Mouse (Mus musculus) frontal cortex, postnatal 25 days (tissue): ENCODE results near the gene Gramd1b.

Source experiments
- DNase-seq, 2 experiments: peaks; one replicate each; pipeline ENCODE4 v3.0.0; 2022; ENCODE audit warnings: low spot score in 2 of 2

Gene Gramd1b

DNA sequence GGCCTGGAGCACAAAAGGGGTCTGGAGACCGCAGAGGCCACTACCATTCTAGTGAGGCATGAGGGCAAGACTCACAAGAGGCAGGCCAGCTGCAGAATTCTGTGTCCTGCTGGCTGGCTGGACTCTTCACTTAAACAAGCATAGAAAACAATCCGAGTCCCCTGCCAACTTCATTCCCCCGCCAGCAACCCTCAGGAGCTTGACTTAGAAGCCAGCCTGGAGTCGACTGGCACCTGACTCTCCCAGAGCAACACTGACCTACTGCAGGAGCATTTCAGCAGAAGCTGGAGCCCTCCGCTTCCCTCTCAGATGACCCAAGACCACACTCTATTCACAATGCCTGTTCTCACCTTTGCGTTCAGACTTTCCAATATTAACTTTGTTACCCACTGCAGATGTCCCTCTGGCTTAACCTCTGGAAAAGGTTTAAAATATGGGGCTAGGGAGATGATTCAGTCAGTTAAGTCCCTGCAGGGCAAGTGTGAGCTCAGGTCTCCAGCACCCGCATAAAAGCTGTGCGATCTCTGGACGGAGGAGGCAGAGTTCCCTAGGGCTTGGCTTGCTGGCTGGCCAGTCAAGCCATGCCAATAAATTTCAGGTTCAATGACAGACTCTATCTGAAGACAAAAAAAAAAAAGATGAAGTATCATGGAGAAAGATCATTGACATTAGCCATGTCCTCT, 104.8 kb downstream of the Gramd1b start:
- no peak for DNase-seq

DNA sequence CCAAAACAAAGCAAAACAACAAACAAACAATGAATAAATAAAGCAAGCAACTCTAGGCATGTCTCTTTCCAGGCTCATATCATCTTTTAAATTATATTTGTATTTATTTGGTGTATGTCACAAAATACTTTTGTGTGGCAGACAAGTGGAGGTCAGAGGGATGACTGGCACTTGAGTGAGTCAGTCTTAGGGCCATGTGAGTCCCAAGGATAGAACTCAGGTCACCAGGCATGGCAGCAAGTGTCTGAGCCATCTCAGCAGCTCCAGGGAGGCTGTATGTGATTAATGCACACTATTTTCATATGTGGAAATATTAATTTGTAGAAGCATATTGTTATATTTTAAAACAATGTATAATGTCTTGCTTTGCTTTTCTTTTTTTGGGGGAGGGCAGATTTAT, 106.3 kb downstream of the Gramd1b start:
- DNase-seq = no peak

DNA sequence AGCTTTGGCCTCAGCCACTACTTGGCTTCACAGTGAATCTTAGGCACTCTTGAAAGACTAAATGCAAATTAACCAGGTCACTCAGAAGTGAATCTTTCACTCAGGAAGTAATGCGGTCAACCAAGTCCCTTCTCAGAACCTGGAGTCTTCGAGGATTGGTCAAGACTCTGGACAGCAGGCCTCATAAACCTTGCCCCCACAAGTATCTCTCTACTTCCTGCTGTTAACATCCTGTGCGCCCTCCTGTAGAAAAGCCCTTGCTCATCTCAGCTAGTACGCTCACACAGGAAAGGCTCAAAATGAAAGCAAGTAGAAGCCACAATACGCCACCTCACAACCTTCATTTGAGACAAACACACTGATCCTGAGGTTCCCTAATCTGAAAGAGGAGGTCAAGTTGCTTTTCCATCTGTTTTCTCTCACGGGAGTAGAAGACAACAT, 107.7 kb downstream of the Gramd1b start:
- no peak for DNase-seq

DNA sequence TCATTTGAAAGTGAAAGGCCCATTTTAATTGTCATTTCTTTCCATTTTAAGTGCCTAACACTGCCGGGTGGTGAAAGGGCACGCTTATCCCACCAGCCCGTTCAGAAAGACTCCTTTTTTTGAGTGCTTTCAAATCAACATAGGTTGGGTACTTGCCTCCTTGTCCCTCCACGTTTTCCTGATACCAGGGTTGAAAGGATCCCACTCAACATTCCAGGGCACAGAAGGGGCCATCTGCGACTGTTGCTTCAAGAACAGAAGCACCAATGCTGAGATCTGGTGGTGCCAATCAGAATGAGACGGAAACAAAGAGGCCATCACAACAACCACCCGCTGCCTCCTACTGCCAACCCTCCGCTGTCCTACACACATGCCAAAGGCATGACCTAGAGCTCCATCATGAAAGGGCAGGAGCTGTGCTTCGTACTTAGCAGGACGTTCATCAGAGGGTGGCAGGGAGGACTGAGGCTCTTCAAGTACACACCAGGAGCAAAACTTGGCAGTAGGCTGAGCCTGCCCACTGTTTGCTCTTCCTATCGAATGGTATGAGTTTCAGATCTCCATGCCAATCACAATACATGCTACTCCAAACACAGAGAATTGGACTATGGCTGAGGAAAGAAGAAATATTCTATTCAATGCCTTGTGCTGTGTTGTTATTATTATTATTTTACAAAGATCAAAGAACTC, 108.7 kb downstream of the Gramd1b start:
- DNase-seq = no peak

DNA sequence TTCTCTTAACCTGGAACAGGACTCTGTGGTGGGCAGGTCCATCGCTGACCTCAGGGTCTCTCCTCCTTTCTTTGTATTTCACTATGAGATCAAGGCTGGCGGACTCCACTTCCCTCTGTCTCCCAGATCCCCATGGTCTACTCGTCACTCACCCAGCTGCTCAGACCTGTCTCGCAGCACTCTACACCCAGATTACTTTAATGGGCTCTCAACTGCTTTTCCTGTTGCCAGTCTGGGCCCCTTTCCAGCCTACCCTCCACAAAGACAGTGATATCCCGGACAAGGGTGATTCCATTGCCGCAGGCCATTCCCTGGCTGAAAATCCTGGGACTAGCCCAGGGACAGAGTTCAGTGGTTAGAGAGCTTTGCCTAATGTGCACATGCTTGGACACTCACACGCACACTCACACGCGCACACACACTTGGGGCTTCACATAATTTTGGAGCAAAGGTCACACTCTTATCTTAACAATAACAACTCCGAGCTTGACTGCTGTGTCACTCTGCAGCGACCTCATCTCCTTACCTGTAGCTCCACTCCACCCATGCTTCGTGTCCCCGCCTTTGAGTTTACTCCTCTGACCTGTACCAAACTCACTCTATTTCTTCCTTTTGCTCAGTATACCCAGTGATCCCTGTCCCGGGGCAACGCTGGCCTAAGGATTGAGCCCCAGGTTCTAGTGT, 110.4 kb downstream of the Gramd1b start:
- no peak for DNase-seq

DNA sequence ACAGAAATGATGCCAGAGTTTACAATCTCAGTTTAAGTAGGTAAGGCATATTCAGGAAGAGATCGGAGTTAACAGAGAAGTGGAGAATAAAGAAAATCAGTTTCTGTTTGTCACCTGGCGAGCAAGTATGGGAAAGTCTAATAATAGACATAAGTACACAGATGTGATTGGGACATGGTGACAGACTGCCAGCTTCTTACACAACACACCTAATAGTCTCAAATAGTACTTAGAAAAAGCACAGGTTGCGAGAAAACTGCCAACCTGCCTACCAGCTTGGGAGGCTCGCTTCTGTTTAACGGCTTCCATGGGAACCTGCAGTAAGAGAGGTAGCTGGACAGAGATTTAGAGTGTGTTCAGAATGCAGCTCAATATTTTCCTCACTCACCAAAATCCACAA, 112.4 kb downstream of the Gramd1b start:
- DNase-seq = no peak

DNA sequence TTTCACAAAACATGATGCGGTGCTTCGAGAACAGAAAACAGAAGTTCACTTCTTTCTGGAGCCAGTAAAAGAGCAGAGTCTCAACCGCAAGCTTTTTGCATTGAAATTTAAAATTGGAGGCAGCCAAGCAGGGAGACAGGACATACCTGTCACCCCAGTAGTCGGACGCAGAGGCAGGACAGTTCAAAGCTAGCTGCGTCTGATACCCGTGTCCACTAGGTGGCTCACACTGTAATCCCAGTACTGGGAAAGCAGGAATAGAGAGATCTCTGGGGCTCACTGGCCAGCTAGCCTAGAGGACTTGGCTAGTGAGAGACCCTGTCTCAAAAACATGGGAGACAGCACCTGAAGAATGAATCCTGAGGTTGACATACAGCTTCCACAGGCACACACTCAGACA, 115.0 kb downstream of the Gramd1b start:
- no peak for DNase-seq

DNA sequence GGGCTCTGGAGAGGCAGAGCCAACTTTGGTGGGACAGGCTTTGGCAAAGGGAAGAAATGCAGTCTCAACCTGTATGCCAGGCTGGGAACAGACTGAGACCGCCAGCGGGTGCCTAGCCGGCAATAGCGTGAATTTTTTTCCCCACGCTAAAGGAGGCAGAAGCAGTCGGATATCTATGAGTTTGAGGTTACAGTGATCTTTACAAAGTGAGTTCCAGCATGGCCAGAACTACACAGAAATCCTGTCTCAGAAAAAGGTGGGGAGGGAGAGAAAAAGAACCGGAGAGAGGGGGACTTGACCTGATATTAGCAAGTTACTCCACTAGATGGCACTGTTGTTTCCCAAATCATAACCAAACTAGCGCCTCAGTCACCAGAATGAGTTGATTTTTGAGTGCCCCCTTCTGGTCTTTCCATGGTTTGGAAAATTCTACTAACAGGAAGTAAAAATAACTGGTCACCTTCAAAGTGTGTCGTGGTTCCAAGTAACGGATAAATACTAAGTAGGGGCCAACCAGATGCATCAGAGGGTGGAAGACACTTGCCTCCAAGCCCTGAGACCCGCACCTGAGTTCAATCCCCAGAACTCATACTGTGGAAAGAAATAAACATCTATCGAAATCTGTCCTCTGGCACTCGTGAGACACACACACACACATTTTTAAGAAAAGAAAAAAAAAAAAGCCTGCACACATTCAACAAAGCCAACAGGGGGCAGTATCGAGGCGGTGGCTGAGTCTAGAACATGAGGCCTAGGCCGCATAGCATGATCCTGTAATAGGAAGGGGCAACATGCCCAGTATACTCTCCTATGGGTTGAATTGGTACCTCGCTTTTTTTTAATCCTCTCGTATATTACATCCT, 116.0 kb downstream of the Gramd1b start:
- DNase-seq = peak in 1 of 2 experiments; percentile 50

DNA sequence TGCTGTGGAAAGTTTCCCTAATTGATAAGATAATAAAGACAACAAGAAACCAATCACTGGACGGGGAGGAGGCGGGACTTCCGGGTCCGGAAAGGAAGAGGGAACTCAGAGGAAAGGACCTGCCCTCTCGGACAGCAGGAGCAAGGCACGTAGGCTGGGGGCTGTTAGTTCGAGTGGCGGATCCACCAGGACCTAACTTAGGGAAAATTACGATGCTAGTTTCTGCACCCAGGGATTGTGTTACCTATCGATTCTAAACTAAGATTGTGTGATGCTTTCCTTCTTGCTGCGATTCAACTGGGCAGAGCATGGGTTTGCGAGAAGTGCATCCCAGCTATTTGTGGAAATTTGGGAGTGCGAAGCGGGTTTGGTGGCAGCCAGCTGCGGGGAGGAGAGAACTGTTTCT, 116.7 kb downstream of the Gramd1b start:
- peak; percentile 50 to 55 for DNase-seq

DNA sequence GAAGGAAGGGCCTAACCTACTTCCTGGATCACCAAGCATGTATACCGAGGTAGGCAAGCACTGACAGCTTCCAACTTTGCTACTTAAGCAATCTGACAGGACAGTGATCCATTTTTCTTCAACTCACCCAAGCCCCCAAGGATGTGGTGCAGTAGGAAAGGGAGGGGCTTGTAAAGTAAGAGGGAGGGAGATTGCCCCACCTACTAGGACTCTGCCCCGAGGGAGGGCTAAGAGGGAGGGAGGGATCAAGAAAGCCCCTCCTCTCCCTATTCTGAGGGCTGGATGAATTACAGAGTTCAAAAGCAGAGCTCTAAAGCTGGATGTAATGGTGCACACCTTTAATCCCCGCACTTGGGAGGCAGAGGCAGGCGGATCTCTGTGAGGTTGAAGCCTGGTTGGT, 117.6 kb downstream of the Gramd1b start:
- DNase-seq = no peak

DNA sequence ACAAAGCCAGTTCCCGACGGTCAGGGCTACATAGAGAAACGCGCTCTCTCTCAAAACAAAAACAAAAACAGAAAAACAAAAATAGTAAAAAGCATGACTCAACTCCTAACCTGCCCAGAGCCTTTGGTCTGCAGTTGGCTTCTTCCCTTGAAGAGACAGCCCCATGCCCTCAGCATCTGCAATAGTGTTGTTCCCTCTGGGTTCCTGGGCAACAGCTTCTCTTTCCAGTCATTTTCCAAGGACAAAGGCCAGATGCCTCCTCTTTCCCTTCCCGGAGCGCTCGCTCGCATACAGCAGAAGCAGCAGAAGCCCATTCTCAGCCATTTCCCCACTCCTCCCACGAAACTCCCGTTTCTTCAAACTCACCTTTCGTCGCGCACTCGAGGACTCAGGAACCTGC, 118.3 kb downstream of the Gramd1b start:
- DNase-seq = no peak

DNA sequence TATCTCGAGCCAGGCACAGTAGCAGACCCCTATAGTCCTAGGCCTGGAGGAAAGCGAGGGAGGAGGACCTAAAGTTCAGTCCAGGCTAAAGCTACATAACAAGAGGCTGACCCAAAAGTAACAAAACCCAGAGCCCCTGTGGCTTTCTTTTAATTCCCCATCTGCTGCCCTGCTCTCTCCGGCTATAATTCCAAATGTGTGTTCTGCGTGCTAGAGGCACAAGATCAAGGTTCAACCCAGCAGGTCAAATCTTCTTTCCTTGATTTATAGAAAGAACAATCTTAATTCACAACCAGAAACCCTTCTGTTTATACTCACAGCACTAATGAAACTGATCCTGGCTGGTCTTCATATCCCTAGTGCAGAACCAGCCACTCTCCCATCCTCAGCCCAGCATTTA, 118.9 kb downstream of the Gramd1b start:
- no peak for DNase-seq

DNA sequence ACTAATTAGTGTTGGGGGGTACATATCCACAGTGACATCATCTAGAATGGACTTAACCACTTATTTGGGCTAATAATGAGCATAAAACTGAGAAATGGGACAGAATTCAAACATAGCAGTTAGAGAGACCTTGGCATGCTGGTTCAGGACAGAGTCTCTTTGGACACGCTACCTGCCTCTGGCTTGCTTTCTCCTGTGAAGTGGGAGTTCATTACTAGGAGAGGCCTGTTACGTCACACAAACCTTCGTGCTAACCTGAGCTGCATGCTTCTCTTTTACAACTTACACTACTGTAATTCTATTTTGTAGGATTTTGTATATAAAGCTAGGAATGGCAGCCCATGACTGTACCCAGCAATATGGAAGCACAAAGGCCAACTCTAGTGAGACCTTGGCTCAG, 120.3 kb downstream of the Gramd1b start:
- DNase-seq = no peak

DNA sequence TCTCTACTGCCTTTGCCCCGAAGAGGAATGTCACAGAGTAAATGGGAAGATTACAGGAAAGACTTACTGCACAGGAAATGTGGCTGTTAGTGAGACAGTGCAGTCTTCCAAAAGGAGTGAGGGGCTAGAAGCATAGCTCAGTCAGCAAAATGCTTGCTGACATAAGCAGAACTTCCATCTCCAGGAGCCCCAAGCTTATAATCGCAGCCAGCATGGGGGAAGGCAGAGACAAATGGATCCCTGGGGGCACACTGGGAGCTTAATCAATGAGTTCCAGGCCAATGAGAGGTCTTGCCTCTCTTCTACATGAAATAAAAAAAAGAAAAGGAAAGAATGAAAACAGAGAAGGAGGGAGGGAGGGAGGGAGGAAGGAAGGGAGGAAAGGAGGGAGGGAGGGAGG, 122.1 kb downstream of the Gramd1b start:
- DNase-seq = no peak

DNA sequence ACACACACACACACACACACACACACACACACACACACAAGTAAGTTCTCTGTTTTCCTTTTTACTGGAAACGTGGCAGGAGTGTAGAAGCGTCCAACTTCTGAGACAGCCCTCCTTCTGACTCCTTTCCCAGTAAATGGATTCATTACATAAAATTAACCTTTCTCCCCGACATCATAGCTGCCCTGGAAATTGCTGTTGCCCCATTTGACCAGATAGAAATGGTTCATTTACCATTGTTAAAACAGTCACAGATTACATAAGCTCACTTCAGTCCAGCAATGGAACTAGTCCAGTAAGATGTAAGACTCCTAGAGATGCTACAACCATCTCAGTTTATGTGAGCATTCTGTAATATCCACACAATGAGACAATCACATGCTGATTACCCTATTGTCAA, 122.8 kb downstream of the Gramd1b start:
- DNase-seq = no peak

DNA sequence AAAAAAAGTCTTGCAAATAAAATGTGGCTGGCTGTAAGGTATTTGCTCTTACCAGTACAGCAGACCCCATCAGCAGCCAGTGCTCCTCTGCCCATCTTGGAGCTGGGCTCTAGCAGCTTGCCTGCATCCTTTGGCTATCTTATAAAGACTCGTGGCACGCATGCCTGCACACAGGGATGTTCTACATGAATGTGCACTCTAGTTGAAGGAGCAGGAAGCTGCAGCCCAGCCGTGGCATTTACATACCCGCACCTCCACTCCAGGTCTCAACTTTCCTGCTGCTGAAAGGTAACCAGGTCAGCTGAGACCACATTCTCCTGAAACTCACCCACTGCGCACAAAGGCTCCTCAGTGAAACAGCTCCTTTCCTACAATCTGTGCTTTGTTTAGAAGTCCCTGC, 123.3 kb downstream of the Gramd1b start:
- no peak for DNase-seq

DNA sequence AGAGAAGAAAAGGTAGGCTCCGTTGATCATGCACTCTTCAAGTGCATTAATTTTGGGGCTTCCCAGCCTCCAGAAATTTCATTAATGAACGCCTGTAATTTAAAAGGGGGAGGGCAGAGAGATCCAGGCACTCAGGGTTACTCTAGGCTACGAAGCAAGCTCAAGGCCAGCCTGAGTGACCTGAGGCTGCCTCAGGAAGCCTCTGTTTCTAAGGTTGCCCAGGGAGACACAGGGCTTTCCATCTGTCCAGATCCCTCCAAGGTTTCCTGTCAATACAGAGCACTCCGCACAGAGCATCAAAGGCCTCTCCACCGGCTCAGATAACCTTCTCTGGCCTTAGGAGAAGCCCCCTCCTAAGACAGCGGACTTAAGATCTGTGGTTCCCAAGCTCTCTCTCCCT, 125.4 kb downstream of the Gramd1b start:
- DNase-seq = no peak

DNA sequence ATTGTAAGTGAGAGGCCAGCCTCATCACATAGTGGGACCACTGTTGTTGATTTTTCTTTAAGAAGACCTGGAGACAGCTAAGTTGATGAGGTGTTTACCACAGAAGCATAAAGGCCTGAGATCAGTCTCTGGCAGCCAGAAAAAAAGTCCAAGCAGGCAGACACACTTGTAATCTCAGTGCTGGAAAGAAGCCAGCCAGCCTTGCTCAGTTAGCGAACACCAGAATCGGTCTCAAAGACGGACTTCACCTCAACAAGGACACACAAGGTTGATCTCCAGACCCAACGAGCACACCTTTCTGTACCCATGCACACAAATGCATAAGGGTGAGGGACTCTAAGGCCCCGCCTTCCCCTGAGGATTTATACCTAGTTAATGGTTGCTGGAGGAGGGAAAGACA, 125.9 kb downstream of the Gramd1b start:
- no peak for DNase-seq

DNA sequence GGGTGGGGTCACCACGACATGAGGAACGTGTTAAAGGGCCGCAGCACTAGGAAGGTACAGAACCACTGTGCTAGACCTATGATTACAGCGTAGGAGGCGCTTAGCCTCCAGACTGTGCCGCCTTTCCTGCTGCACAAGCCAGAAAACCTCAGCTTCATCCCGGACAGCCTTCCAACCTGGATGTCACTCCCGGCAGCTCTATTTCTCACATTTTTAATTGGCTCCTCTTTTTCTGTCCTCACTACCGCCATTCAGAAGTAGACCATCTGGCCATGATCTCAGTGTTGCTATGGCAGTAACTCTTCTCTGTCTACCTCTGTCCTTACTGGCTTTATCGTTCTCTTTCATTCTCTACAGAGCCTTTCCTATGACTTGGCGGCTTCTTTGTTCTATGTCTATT, 126.5 kb downstream of the Gramd1b start:
- DNase-seq = no peak

DNA sequence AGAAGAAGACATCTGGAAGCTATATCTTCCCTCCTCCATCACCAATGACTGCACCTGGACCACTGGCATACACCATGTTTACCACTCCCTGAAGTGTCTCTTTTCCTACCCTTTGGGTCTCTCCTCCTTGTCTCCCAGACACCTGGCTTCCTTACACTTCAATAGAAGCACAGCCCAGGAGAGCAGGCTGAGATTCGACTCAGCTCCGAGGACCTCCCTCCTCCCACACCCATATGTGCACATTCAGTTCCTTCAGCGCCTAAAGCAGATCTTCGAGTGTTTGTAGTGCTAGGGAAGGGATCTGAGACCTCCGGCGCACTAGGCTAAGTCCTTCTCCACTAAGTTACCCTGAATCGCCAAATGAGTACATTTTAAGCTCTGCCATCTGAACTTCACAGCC, 127.4 kb downstream of the Gramd1b start:
- DNase-seq = no peak

DNA sequence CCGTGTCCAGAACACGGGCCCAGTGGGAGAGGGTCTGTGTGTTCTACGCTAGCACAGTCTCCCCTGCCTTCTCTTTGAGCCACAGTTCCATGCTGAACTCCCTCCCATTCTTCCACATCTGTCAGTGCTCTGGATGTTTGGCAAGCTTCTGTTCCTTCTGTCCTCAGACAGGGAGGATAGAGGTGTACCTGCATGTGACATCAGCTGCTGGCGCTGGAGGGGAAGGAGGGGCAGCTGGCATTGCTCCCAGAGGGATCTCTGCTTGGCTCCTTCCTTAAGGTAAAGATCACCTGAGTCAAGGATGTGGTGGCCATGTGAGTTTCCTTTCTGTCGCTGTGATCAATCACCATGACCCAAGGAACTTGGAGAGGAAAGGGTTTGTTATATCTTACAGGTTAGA, 129.4 kb downstream of the Gramd1b start:
- DNase-seq = no peak

DNA sequence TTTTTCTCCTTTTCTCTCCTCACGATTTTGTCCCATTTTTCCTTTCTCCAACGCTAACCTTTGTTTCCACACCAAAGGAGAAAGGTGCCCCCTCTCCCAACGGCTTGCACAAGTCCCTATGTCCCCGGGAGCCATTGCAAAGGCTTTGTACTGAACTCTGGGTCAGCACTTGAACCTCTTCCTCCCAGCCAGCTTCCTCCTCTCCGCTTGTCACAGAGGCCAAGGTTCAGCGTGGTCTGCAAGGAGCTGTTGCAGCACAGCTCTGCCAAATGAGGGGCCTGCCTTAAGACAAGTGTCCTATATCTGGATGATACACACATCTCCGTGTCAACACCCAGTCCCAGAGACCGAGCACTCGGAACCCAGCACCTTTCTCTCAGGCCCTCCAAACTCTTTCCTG, 130.3 kb downstream of the Gramd1b start:
- DNase-seq = no peak
